Mouse (Mus musculus) adrenal gland (tissue): Measurements from ENCODE around the gene Vmn1r82.

ENCODE experiments used
- intact Hi-C: fragments of 180-260 bp; cut with DNase I; formaldehyde crosslinking; loops from one replicate; pipeline ENCODE4 v1.15.1; 2025
- long read RNA-seq, 2 experiments: library from polyadenylated mRNA; unstranded; transcript quantifications; one replicate each; pipeline ENCODE4 v2.0.0; 2020; ENCODE audit warnings: borderline replicate concordance in 1 of 2; ENCODE audit not compliant: insufficient replicate concordance in 1 of 2

Gene Vmn1r82
- long read RNA-seq, experiment 1: 0 reads
- long read RNA-seq, experiment 2: 0 reads

DNA sequence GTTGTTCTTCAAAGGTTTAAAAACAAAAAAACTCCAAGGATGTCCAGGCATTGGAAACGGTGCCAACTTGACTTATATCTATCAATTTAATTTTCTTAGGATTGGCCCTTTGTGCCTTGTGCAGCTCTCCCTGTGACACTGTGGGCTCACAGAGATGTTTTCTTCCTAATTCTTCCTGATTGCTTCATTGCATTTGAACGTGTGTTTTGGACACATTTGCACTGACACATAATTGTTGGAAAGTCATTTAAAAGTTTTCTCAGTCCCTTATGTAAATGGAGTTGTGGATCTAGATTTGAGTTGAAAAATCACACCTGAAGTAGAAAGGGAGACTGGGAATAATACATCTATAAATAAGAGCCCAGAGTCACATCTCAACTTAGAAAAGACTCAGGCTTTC lies at the start of gene Vmn1r82:
Vmn1r82 (plus strand) TSS at position 301 of the 400 bp plus-strand sequence.
- intact Hi-C loops: no loop called here

GRCm38 (mm10) chr7:12268169-12268568 lies 32.1 kb upstream of the Vmn1r82 start, which contains the start of gene Vmn1r81:
TSS of gene Vmn1r81 (minus strand) at chr7:12268269.
- intact Hi-C loops: no loop called here

DNA sequence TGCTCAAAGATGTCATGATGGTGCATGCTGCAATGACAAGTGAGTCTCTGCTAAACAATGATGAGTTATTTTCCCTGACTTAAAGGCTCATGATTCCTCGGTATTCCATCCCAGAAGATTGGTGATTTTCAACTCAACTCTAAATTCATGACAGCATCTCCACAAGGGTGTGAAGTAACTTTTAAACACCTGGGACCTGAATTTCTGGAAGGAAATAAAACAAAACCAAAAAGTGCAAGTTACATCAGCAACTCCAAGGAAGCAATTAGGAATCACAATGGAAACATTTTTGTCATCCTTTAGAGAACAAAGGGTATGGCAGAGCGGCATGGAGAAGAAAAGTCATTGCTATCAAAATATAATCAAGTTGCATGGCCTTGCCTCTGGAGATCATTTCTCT lies 29.2 kb downstream of the Vmn1r82 start, which contains the start of gene Vmn1r83:
Vmn1r83 (minus strand) TSS at position 101 of the 400 bp plus-strand sequence.
- intact Hi-C loops: no loop called here
